Mouse (Mus musculus) bone marrow macrophage, adult 2 months (primary cell): ENCODE results near the gene Sun5.

ENCODE experiments used
- CTCF ChIP-seq: IDR thresholded peaks from 2 replicates; pipeline ENCODE4 v1.5.1; 2012; ENCODE audit warnings: low read depth, mild to moderate bottlenecking, low read length, moderate library complexity
- POLR2A ChIP-seq: IDR thresholded peaks from 2 replicates; pipeline ENCODE4 v1.6.1; 2012; ENCODE audit warnings: mild to moderate bottlenecking, low read depth, low read length, borderline replicate concordance

DNA sequence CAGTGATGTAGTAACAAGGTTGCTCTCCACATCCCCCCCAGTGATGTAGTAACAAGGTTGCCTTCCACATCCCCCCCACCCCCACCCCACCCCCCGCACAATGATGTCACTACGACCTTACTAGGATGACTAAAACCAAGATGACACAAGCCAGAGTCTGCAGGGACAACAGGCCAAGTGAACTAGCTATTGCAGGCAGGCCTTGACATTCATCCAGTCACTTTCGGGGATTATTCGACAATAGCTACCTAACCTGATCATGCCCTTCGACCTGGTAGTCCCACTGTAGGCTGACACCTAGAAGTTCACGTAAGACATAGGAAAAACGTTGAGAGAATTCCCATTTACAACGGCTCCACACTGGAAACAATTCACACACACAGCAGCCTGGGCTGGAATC lies 37.6 kb downstream of the Sun5 start:
- TF ChIP-seq CTCF (no peak), POLR2A (no peak)
